Mouse (Mus musculus) lung, embryonic 16.5 days (tissue): ENCODE measurements at regions not wholly inside any gene's neighbourhood (a gene's known extent, or its start where the extent isn't known, plus 50 kb on each side); places are given as distances from the start of the nearest gene placed in this dataset. TPM values are rescaled to one million over a fixed set of nuclear protein-coding genes. Genes with fewer than 3 reads are reported as not detected.
A peak's percentile ranks its signal among the peaks of the same experiment; 100 is the strongest.
"Not testable (repeated sequence)": the region's sequence is repeated elsewhere in the genome, so short reads cannot be mapped to it uniquely, and the experiment has no call there.

Experiments used
- ATAC-seq: fragments of 200-750 bp; cut with Nextera tagmentation; 2 replicates; pipeline ENCODE4 v1.8.0; 2017; ENCODE audit warnings: low read depth, mild to moderate bottlenecking, moderate library complexity
- H3K27ac ChIP-seq: fragments of 300-500 bp; sonication (generic); 2 replicates; pipeline ENCODE4 v1.5.1; 2014; ENCODE audit warnings: mild to moderate bottlenecking, control low read depth, low read length
- H3K27me3 ChIP-seq: fragments of 300-500 bp; sonication (generic); 2 replicates; pipeline ENCODE4 v1.6.1; 2014; ENCODE audit warnings: low read depth, low read length, mixed read lengths; ENCODE audit not compliant: control insufficient read depth, insufficient read depth
- H3K36me3 ChIP-seq: fragments of 300-500 bp; sonication (generic); 2 replicates; pipeline ENCODE4 v1.6.1; 2014; ENCODE audit warnings: low read length; ENCODE audit not compliant: control insufficient read depth, insufficient read depth
- H3K4me1 ChIP-seq: fragments of 300-500 bp; sonication (generic); replicated peaks from 2 replicates; pipeline ENCODE4 v1.6.1; 2014; ENCODE audit warnings: low read length, mixed read lengths; ENCODE audit not compliant: control insufficient read depth, insufficient read depth
- H3K4me2 ChIP-seq: fragments of 300-500 bp; sonication (generic); 2 replicates; pipeline ENCODE4 v1.6.1; 2014; ENCODE audit warnings: low read depth, low read length, control low read depth
- H3K4me3 ChIP-seq: fragments of 300-500 bp; sonication (generic); 2 replicates; pipeline ENCODE4 v1.5.1; 2014; ENCODE audit warnings: mild to moderate bottlenecking, low read length, control low read depth
- H3K9ac ChIP-seq: fragments of 300-500 bp; sonication (generic); 2 replicates; pipeline ENCODE4 v1.6.1; 2014; ENCODE audit warnings: low read length, control low read depth
- H3K9me3 ChIP-seq: fragments of 300-500 bp; sonication (generic); 2 replicates; pipeline ENCODE4 v1.6.1; 2016; ENCODE audit warnings: low read length; ENCODE audit not compliant: control insufficient read depth
- WGBS: fragments of 180-500 bp; shearing (Covaris S2); extraction: QIAGEN DNeasy Blood & Tissue Kit; methylation state at CpG from one replicate; pipeline ENCODE4 v1.1.7; 2014; 5-methylcytosine and 5-hydroxymethylcytosine counted together
- microRNA-seq: library from miRNA; unstranded; fragments of <30 nt; microRNA quantifications from one replicate; pipeline ENCODE4, GENCODE M21; 2016

DNA sequence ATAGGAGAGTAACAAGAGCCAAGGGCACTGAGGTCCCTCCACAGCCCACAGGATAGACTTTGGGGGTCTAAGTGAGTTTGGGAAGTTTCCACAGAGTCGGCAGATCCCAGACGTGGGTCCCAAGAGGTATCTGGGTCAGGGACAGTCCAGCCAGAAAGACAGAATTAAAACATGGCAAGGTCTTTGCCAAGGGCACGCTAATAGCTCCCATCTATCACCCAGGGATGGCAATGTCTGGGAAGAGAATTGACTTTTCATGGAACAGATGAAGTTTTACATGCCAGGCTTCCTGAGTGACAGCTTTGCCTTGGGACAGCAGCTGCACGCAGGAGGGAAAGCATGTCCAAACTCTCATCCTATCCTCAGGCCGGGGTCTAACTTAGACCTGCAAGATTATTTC lies 563.5 kb downstream of the Gm10330 start:
- H3K27ac ChIP-seq, H3K27me3 ChIP-seq, H3K9me3 ChIP-seq, H3K9ac ChIP-seq, H3K36me3 ChIP-seq, H3K4me1 ChIP-seq, ATAC-seq, H3K4me2 ChIP-seq, H3K4me3 ChIP-seq: not testable (repeated sequence)
- 60% methylated on average over 1 of the region's 5 CpGs for WGBS

GRCm38 (mm10) chr12:23189546-23189945 lies 590.5 kb downstream of the Gm10330 start:
- H3K4me2 ChIP-seq: peak overlapping the region; percentile 48
- not testable (repeated sequence) for H3K27me3 ChIP-seq, H3K36me3 ChIP-seq, H3K9me3 ChIP-seq, H3K4me1 ChIP-seq, H3K27ac ChIP-seq
- peak overlapping the region; percentile 47 for H3K4me3 ChIP-seq
- under 1% methylated on average over 29 of the region's 42 CpGs for WGBS
- peak; percentile 94 for ATAC-seq
- H3K9ac ChIP-seq: peak overlapping the region; percentile 54

DNA sequence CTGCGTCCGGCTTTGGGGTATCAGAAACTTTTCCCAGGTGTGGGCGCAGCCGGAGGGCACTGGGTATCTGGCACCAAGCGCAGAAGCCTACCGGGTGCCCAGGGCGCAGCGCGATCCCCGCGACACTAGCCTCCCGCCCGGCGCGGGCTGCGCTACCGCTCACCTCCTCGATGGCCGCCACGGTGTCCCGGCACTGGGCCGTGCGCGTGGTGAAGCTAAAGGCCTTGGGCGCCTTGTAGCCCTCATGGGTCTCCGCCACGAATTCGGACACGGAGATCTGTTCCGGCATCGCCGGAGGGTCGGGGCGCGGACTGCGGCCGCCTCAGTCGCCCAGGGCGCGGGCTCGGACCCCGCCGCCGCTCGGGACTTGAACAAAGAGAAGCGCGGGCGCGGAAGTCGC lies 591.0 kb downstream of the Gm10330 start:
- H3K9me3 ChIP-seq, H3K4me1 ChIP-seq, H3K36me3 ChIP-seq, H3K27ac ChIP-seq, H3K27me3 ChIP-seq: not testable (repeated sequence)
- Histone ChIP-seq H3K9ac (peak overlapping the region; percentile 54), H3K4me3 (peak overlapping the region; percentile 47), H3K4me2 (peak overlapping the region; percentile 48)
- ATAC-seq: 0 out of 2 replicates have a peak, but pooled peaks have one; percentile 34
- WGBS: 2% methylated on average over 21 of the region's 50 CpGs

Small RNAs in the stretch of these regions (microRNA-seq; reads per million reads assigned to microRNA genes)
- not detected for gene Gm26140
